In genomic region chr12:103434861-103435260, GRCm38 (mm10) we compare ENCODE assay signal across 12 mouse cellular contexts. TPM values are rescaled to one million over a fixed set of nuclear protein-coding genes. Genes with fewer than 3 reads are reported as not detected.
DNase-seq lines count a peak whose midpoint lies in the region; ATAC-seq and TF ChIP-seq lines count a peak whose summit lies in the region.
"Had no signal": no experiment of that assay in that cellular context is flagged by ENCODE, and none has a peak within 500 bp of the region (broad histone marks: within the 10 kb centered on the region; RNA-seq: fewer than 3 reads in every experiment).

No protein-coding gene starts in this region.

- no peak for ATAC-seq in kidney, embryonic 15.5 days (replicated peaks; ENCODE audit: low FRiP score)
- no peak; the same call in 1 of the 2 replicates for ATAC-seq in kidney, embryonic 14.5 days (ENCODE audit: low FRiP score, low TSS enrichment)
- peak; percentile 32; the same call in 1 of the 2 replicates for ATAC-seq in intestine, embryonic 15.5 days
- ATAC-seq in stomach, embryonic 15.5 days (ENCODE audit: insufficient read depth, low FRiP score, low read depth) = no peak
- ATAC-seq in forebrain, embryonic 11.5 days (replicated peaks; ENCODE audit: low FRiP score) = no peak

- no peak overlapping the region for H3K4me3 ChIP-seq in kidney, embryonic 15.5 days (replicated peaks)
- H3K4me3 ChIP-seq in kidney, embryonic 14.5 days (ENCODE audit: low read length) = no peak overlapping the region
- peak overlapping the region; percentile 50 for H3K4me3 ChIP-seq in spleen, adult 2 months (ENCODE audit: extremely low read depth, insufficient read depth, insufficient read length)
- H3K4me3 ChIP-seq in intestine, embryonic 15.5 days (replicated peaks) = no peak overlapping the region
- peak overlapping the region; percentile 32; the same call in 1 of the 2 replicates for H3K4me3 ChIP-seq in stomach, embryonic 15.5 days (replicated peaks)
- no peak overlapping the region for H3K4me3 ChIP-seq in forebrain, embryonic 11.5 days (ENCODE audit: low read depth, low read length)
- H3K4me3 ChIP-seq: hindbrain, embryonic 15.5 days; midbrain, embryonic 10.5 days had no signal

- H3K27ac ChIP-seq in kidney, embryonic 15.5 days = no peak overlapping the region
- no peak overlapping the region for H3K27ac ChIP-seq in kidney, embryonic 14.5 days (ENCODE audit: low read depth, low read length)
- H3K27ac ChIP-seq in spleen, adult 2 months (ENCODE audit: insufficient read depth, low read length) = peak overlapping the region; percentile 95
- H3K27ac ChIP-seq in intestine, embryonic 15.5 days = no peak overlapping the region
- H3K27ac ChIP-seq in stomach, embryonic 15.5 days = peak overlapping the region; percentile 87; the same call in 1 of the 2 replicates
- no peak overlapping the region for H3K27ac ChIP-seq in forebrain, embryonic 11.5 days (ENCODE audit: low read depth, low read length)
- H3K27ac ChIP-seq: hindbrain, embryonic 15.5 days; midbrain, embryonic 10.5 days had no signal

- no peaks in the 10 kb centered on the region for H3K4me1 ChIP-seq in kidney, embryonic 15.5 days
- no peaks in the 10 kb centered on the region for H3K4me1 ChIP-seq in kidney, embryonic 14.5 days (ENCODE audit: control insufficient read depth, insufficient read depth, low read length)
- H3K4me1 ChIP-seq in spleen, adult 2 months (ENCODE audit: control insufficient read depth, insufficient read depth, insufficient read length) = peaks cover 17% of the 10 kb centered on the region; the same call in 1 of the 2 replicates
- no peaks in the 10 kb centered on the region for H3K4me1 ChIP-seq in intestine, embryonic 15.5 days (replicated peaks)
- H3K4me1 ChIP-seq in stomach, embryonic 15.5 days = no peaks in the 10 kb centered on the region
- H3K4me1 ChIP-seq in forebrain, embryonic 11.5 days (replicated peaks; ENCODE audit: control insufficient read depth, insufficient read depth, low read length) = no peaks in the 10 kb centered on the region
- H3K4me1 ChIP-seq: hindbrain, embryonic 15.5 days; midbrain, embryonic 10.5 days had no signal

- TF ChIP-seq CTCF in spleen, adult 2 months (IDR thresholded peaks at IDR 0.05; ENCODE audit: extremely low read depth, insufficient read depth, insufficient read length, insufficient replicate concordance) = no peak

- H3K27me3 ChIP-seq in kidney, embryonic 15.5 days = no peaks in the 10 kb centered on the region
- H3K27me3 ChIP-seq in kidney, embryonic 14.5 days (ENCODE audit: control insufficient read depth, insufficient read depth, low read length) = no peaks in the 10 kb centered on the region
- no peaks in the 10 kb centered on the region for H3K27me3 ChIP-seq in spleen, adult 2 months (ENCODE audit: control insufficient read depth, insufficient read depth, low read length)
- no peaks in the 10 kb centered on the region for H3K27me3 ChIP-seq in intestine, embryonic 15.5 days (replicated peaks)
- no peaks in the 10 kb centered on the region for H3K27me3 ChIP-seq in stomach, embryonic 15.5 days (replicated peaks)
- no peaks in the 10 kb centered on the region for H3K27me3 ChIP-seq in forebrain, embryonic 11.5 days (ENCODE audit: control insufficient read depth, insufficient read depth, low read length)
- H3K27me3 ChIP-seq: hindbrain, embryonic 15.5 days had no signal

- DNase-seq in spleen, adult 2 months (ENCODE audit: low read depth in 1 of 2, low spot score in 2 of 2) = no peak
- DNase-seq in spleen, postnatal 14 days (ENCODE audit: low spot score in 2 of 2) = no peak
- DNase-seq in left cerebral cortex, adult 11 months (ENCODE audit: low spot score) = no peak
- no peak for DNase-seq in forebrain, embryonic 11.5 days (ENCODE audit: low spot score)
- DNase-seq: cerebellum, adult 2 months; layer of hippocampus, postnatal 36 days had no signal

- H3K4me2 ChIP-seq in kidney, embryonic 15.5 days = peak overlapping the region; percentile 32
- no peak overlapping the region for H3K4me2 ChIP-seq in kidney, embryonic 14.5 days (replicated peaks; ENCODE audit: low read depth, low read length)
- H3K4me2 ChIP-seq in intestine, embryonic 15.5 days (replicated peaks) = peak overlapping the region; percentile 45; the same call in 1 of the 2 replicates
- peak overlapping the region; percentile 47 for H3K4me2 ChIP-seq in stomach, embryonic 15.5 days
- no peak overlapping the region for H3K4me2 ChIP-seq in forebrain, embryonic 11.5 days (ENCODE audit: low read depth, low read length, severe bottlenecking)
- H3K4me2 ChIP-seq: hindbrain, embryonic 15.5 days had no signal

- no peaks in the 10 kb centered on the region for H3K9me3 ChIP-seq in kidney, embryonic 15.5 days (replicated peaks)
- no peaks in the 10 kb centered on the region for H3K9me3 ChIP-seq in kidney, embryonic 14.5 days (ENCODE audit: control insufficient read depth, low read length)
- H3K9me3 ChIP-seq in intestine, embryonic 15.5 days = no peaks in the 10 kb centered on the region
- H3K9me3 ChIP-seq in stomach, embryonic 15.5 days = no peaks in the 10 kb centered on the region
- H3K9me3 ChIP-seq in forebrain, embryonic 11.5 days (ENCODE audit: control insufficient read depth, low read length) = no peaks in the 10 kb centered on the region
- H3K9me3 ChIP-seq: hindbrain, embryonic 15.5 days; midbrain, embryonic 10.5 days had no signal

- no peaks in the 10 kb centered on the region for H3K36me3 ChIP-seq in kidney, embryonic 15.5 days
- no peaks in the 10 kb centered on the region for H3K36me3 ChIP-seq in kidney, embryonic 14.5 days (ENCODE audit: control insufficient read depth, insufficient read depth, low read length)
- peaks cover 13% of the 10 kb centered on the region for H3K36me3 ChIP-seq in spleen, adult 2 months (ENCODE audit: control insufficient read depth, insufficient read depth, low read length)
- H3K36me3 ChIP-seq in intestine, embryonic 15.5 days = no peaks in the 10 kb centered on the region
- no peaks in the 10 kb centered on the region for H3K36me3 ChIP-seq in stomach, embryonic 15.5 days
- no peaks in the 10 kb centered on the region for H3K36me3 ChIP-seq in forebrain, embryonic 11.5 days (ENCODE audit: control insufficient read depth, insufficient read depth, low read length)
- H3K36me3 ChIP-seq: hindbrain, embryonic 15.5 days; midbrain, embryonic 10.5 days had no signal

- H3K9ac ChIP-seq in kidney, embryonic 15.5 days = no peak overlapping the region
- H3K9ac ChIP-seq in kidney, embryonic 14.5 days (ENCODE audit: low read depth, low read length) = no peak overlapping the region
- H3K9ac ChIP-seq in intestine, embryonic 15.5 days = no peak overlapping the region
- no peak overlapping the region for H3K9ac ChIP-seq in stomach, embryonic 15.5 days
- H3K9ac ChIP-seq in forebrain, embryonic 11.5 days (ENCODE audit: low read length) = no peak overlapping the region
- H3K9ac ChIP-seq: hindbrain, embryonic 15.5 days had no signal

- no peak for TF ChIP-seq POLR2A in spleen, adult 2 months (IDR thresholded peaks at IDR 0.05; ENCODE audit: low read depth, low read length)

RNA-seq across cellular contexts. Expression of gene Ifi27, which starts 0.8 kb away (rescaled TPM):
- polyA plus RNA-seq in kidney, embryonic 15.5 days (2015; fragmentation: Nextera tagmentation; extraction: Ambion mirVana) = 28.3 and 35.4 TPM in 2 replicates
- 22.3 and 22.5 TPM in 2 replicates for polyA plus RNA-seq in kidney, embryonic 14.5 days (2014; fragmentation: Nextera tagmentation; extraction: Ambion mirVana)
- polyA plus RNA-seq in spleen, adult 2 months (2012; rRNA removed) = 188 and 204 TPM in 2 replicates
- 45.6 and 48.8 TPM in 2 replicates for polyA plus RNA-seq in intestine, embryonic 15.5 days (2015; fragmentation: Nextera tagmentation; extraction: Ambion mirVana)
- 46.7 and 53.3 TPM in 2 replicates for polyA plus RNA-seq in stomach, embryonic 15.5 days (2015; fragmentation: Nextera tagmentation; extraction: Ambion mirVana)
- polyA plus RNA-seq in forebrain, embryonic 11.5 days (2014; fragmentation: Nextera tagmentation; extraction: Ambion mirVana) = 2.5 and 3.1 TPM in 2 replicates

RNA-seq across cellular contexts. Expression of gene Ifi27l2a, which starts 8.6 kb away (rescaled TPM):
- 11.1 and 11.2 TPM in 2 replicates for polyA plus RNA-seq in kidney, embryonic 15.5 days (2015; fragmentation: Nextera tagmentation; extraction: Ambion mirVana)
- polyA plus RNA-seq in kidney, embryonic 14.5 days (2014; fragmentation: Nextera tagmentation; extraction: Ambion mirVana) = 5.9 and 8.0 TPM in 2 replicates
- polyA plus RNA-seq in spleen, adult 2 months (2012; rRNA removed) = 731 and 1,353 TPM in 2 replicates
- polyA plus RNA-seq in intestine, embryonic 15.5 days (2015; fragmentation: Nextera tagmentation; extraction: Ambion mirVana) = 19.2 and 20.8 TPM in 2 replicates
- 24.8 and 25.2 TPM in 2 replicates for polyA plus RNA-seq in stomach, embryonic 15.5 days (2015; fragmentation: Nextera tagmentation; extraction: Ambion mirVana)
- polyA plus RNA-seq in forebrain, embryonic 11.5 days (2014; fragmentation: Nextera tagmentation; extraction: Ambion mirVana) = 0.79 and 1.1 TPM in 2 replicates

RNA-seq across cellular contexts. Expression of gene Ddx24, which starts 9.2 kb away (rescaled TPM):
- polyA plus RNA-seq in kidney, embryonic 15.5 days (2015; fragmentation: Nextera tagmentation; extraction: Ambion mirVana) = 96.4 and 105 TPM in 2 replicates
- polyA plus RNA-seq in kidney, embryonic 14.5 days (2014; fragmentation: Nextera tagmentation; extraction: Ambion mirVana) = 73.9 and 93.9 TPM in 2 replicates
- 26.9 and 32.5 TPM in 2 replicates for polyA plus RNA-seq in spleen, adult 2 months (2012; rRNA removed)
- polyA plus RNA-seq in intestine, embryonic 15.5 days (2015; fragmentation: Nextera tagmentation; extraction: Ambion mirVana) = 90.6 and 99.4 TPM in 2 replicates
- 91.9 and 105 TPM in 2 replicates for polyA plus RNA-seq in stomach, embryonic 15.5 days (2015; fragmentation: Nextera tagmentation; extraction: Ambion mirVana)
- polyA plus RNA-seq in forebrain, embryonic 11.5 days (2014; fragmentation: Nextera tagmentation; extraction: Ambion mirVana) = 109 and 113 TPM in 2 replicates

RNA-seq across cellular contexts. Expression of gene Ifi27l2b, which starts 22.2 kb away (rescaled TPM):
- 0.21 TPM in 1 of 2 replicates, not detected in the other for polyA plus RNA-seq in kidney, embryonic 15.5 days (2015; fragmentation: Nextera tagmentation; extraction: Ambion mirVana)
- polyA plus RNA-seq in kidney, embryonic 14.5 days (2014; fragmentation: Nextera tagmentation; extraction: Ambion mirVana) = not detected in 2 replicates
- 0.07 and 0.08 TPM in 2 replicates for polyA plus RNA-seq in spleen, adult 2 months (2012; rRNA removed)
- polyA plus RNA-seq in intestine, embryonic 15.5 days (2015; fragmentation: Nextera tagmentation; extraction: Ambion mirVana) = 25.4 and 30.5 TPM in 2 replicates
- 7.0 and 7.8 TPM in 2 replicates for polyA plus RNA-seq in stomach, embryonic 15.5 days (2015; fragmentation: Nextera tagmentation; extraction: Ambion mirVana)
- polyA plus RNA-seq in forebrain, embryonic 11.5 days (2014; fragmentation: Nextera tagmentation; extraction: Ambion mirVana) = not detected in 2 replicates
- polyA plus RNA-seq: cerebellum, adult 2 months; hindbrain, embryonic 15.5 days; midbrain, embryonic 10.5 days had no signal

RNA-seq across cellular contexts. Expression of gene 9330161L09Rik, which starts 27.2 kb away (rescaled TPM):
- 0.21 and 0.33 TPM in 2 replicates for polyA plus RNA-seq in kidney, embryonic 15.5 days (2015; fragmentation: Nextera tagmentation; extraction: Ambion mirVana)
- polyA plus RNA-seq in kidney, embryonic 14.5 days (2014; fragmentation: Nextera tagmentation; extraction: Ambion mirVana) = 0.22 and 0.26 TPM in 2 replicates
- 0.82 and 1.1 TPM in 2 replicates for polyA plus RNA-seq in spleen, adult 2 months (2012; rRNA removed)
- polyA plus RNA-seq in intestine, embryonic 15.5 days (2015; fragmentation: Nextera tagmentation; extraction: Ambion mirVana) = 0.16 and 0.48 TPM in 2 replicates
- polyA plus RNA-seq in stomach, embryonic 15.5 days (2015; fragmentation: Nextera tagmentation; extraction: Ambion mirVana) = 0.18 and 0.49 TPM in 2 replicates
- polyA plus RNA-seq in forebrain, embryonic 11.5 days (2014; fragmentation: Nextera tagmentation; extraction: Ambion mirVana) = 1.1 and 1.2 TPM in 2 replicates

Comparison
In these comparisons a context has a peak if more than half of its experiments do, and no peak if none do; other contexts are left out.
1. H3K4me2 ChIP-seq: peak in kidney, embryonic 15.5 days (single experiment), intestine, embryonic 15.5 days (single experiment) and stomach, embryonic 15.5 days (single experiment); none in kidney, embryonic 14.5 days (single experiment) and forebrain, embryonic 11.5 days (single experiment).
2. H3K27ac ChIP-seq: peak in spleen, adult 2 months (single experiment) and stomach, embryonic 15.5 days (single experiment); none in kidney, embryonic 15.5 days (single experiment), kidney, embryonic 14.5 days (single experiment), intestine, embryonic 15.5 days (single experiment) and forebrain, embryonic 11.5 days (single experiment).
3. H3K4me3 ChIP-seq: peak in spleen, adult 2 months (single experiment) and stomach, embryonic 15.5 days (single experiment); none in kidney, embryonic 15.5 days (single experiment), kidney, embryonic 14.5 days (single experiment), intestine, embryonic 15.5 days (single experiment) and forebrain, embryonic 11.5 days (single experiment).
4. RNA of gene Ifi27l2a, which starts 8.6 kb away (polyA plus RNA-seq): 731 to 1,353 TPM in spleen, adult 2 months; 24.8 to 25.2 TPM in stomach, embryonic 15.5 days, 19.2 to 20.8 TPM in intestine, embryonic 15.5 days, 11.1 to 11.2 TPM in kidney, embryonic 15.5 days, 5.9 to 8.0 TPM in kidney, embryonic 14.5 days and 0.79 to 1.1 TPM in forebrain, embryonic 11.5 days; every median in the first group is over 10 times any median in the second.